Mouse (Mus musculus): ENCODE results near the gene Tecta. TPM values are rescaled to one million over a fixed set of nuclear protein-coding genes. Genes with fewer than 3 reads are reported as not detected.

Gene Tecta
- total RNA-seq, 2 experiments from 2014 or later, result 0.77 to 1.2 TPM

DNA sequence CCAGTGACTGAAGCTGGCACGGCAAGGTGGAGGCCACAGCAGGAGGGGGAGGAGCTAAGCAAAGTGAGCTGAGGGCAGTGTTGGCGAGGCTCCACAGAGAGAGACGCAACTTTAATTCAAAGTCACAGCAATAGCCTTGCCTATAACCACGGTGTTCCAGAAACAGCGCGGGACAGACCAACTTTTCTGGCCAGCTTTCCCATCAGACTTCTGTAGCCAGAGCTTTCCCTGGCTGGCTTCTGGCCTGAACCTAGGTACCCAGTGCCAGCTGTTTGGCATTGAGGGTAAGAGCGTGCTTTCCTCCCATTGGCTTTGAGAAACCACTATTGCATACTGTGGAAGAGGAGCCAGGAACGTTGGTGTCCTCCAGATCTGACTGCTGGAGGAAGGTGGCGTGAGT lies 70.0 kb downstream of the Tecta start:
- peak; percentile 76 for DNase-seq
- TF ChIP-seq CTCF (IDR thresholded peaks at IDR 0.05), result no peak
- H3K4me3 ChIP-seq, result peak overlapping the region; percentile 38
- H3K27ac ChIP-seq, result peak overlapping the region; percentile 31; the same call in 1 of the 2 replicates
- intact Hi-C loops (cut with DNase I), result loop anchor here (5.0 to 10.0 kb wide), 3 partner anchors 68 to 225 kb away; partner anchors contain the start of gene Tecta

GRCm38 (mm10) chr9:42326688-42327440 lies 72.9 kb downstream of the Tecta start:
- peak; percentile 40 for DNase-seq
- intact Hi-C loops (cut with DNase I), result loop anchor here (2.0 to 10.0 kb wide), 4 partner anchors 70 to 618 kb away; partner anchors contain the start of genes Grik4 and Tecta
- TF ChIP-seq CTCF (IDR thresholded peaks at IDR 0.05), result peak; percentile 76
- no peak overlapping the region for H3K27ac ChIP-seq
- no peak overlapping the region for H3K4me3 ChIP-seq

GRCm38 (mm10) chr9:42324640-42325394 lies 74.9 kb downstream of the Tecta start:
- peak; percentile 35; the same call in 1 of the 2 replicates for TF ChIP-seq CTCF (IDR thresholded peaks at IDR 0.05)
- intact Hi-C loops (cut with DNase I), result loop anchor here (5.0 to 10.0 kb wide), 3 partner anchors 72 to 230 kb away; partner anchors contain the start of gene Tecta
- Histone ChIP-seq H3K27ac (no peak overlapping the region), H3K4me3 (peak overlapping the region; percentile 40)
- DNase-seq, result no peak

- no peak for TF ChIP-seq CTCF (IDR thresholded peaks at IDR 0.05)
- Histone ChIP-seq H3K4me3 (no peak overlapping the region), H3K27ac (no peak overlapping the region)
- DNase-seq, result no peak
- intact Hi-C loops (cut with DNase I), result loop anchor here (10.0 kb wide), 1 partner anchor 232 kb away; no protein-coding TSS in a partner anchor
Observed at GRCm38 (mm10) chr9:42323238-42323637, 76.5 kb downstream of the Tecta start.

GRCm38 (mm10) chr9:42321442-42321841 lies 78.3 kb downstream of the Tecta start:
- no peak for DNase-seq
- Histone ChIP-seq H3K27ac (no peak overlapping the region), H3K4me3 (no peak overlapping the region)
- intact Hi-C loops (cut with DNase I), result loop anchor here (10.0 kb wide), 1 partner anchor 233 kb away; no protein-coding TSS in a partner anchor
- TF ChIP-seq CTCF (IDR thresholded peaks at IDR 0.05), result no peak

DNA sequence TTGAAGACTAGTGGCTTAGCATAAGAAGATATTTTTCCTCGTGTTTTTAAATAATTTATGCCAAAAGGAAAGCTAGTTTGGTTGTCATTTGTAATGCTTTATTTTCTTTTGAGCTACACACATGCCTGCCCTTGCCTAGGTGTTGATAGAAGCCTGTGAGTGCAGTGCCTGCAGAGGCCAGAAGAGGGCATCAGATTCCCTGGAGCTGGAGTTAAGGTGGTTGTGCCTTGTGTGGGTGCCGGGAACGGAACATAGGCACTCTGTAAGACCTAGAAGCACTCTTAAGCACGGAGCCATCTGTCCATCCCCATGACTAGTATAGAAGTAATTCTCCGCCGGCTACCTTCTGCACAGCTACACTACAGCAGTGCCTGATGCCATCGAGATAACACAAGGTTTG lies 79.1 kb downstream of the Tecta start:
- no peak overlapping the region for H3K27ac ChIP-seq
- no peak for DNase-seq
- H3K4me3 ChIP-seq, result no peak overlapping the region
- intact Hi-C loops (cut with DNase I), result loop anchor here (10.0 kb wide), 1 partner anchor 234 kb away; no protein-coding TSS in a partner anchor
- no peak for TF ChIP-seq CTCF (IDR thresholded peaks at IDR 0.05)

DNA sequence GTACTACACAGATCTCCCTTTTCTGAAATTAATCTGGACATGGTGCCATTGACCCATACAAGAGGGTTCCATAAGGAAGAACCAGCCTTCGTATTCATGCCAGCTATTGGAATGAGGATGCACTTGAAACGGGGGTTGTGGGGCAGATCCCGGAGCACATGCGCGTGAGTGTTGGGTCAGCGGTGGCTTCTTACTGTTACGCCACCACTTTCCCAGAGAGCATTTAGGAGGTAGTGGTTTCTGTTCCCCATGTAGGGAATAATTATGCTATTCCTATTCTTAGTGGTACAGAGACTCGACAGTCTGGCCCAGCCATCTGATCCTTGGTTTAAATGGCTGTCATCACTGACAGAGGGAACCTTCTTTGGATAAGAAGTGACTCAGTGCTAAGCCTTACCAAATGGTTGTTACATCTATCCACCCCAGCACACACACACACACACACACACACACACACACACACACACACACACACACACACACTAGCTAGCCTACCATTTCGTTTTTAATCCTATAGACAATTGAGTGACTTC lies 81.2 kb downstream of the Tecta start:
- intact Hi-C loops (cut with DNase I), result no loop called here
- no peak for TF ChIP-seq CTCF (IDR thresholded peaks at IDR 0.05)
- Histone ChIP-seq H3K27ac (no peak overlapping the region), H3K4me3 (no peak overlapping the region)
- no peak for DNase-seq

- intact Hi-C loops (cut with DNase I), result no loop called here
- no peak overlapping the region for H3K27ac ChIP-seq
- TF ChIP-seq CTCF (IDR thresholded peaks at IDR 0.05), result peak; percentile 24; the same call in 1 of the 2 replicates
- H3K4me3 ChIP-seq, result no peak overlapping the region
- no peak for DNase-seq
Observed at GRCm38 (mm10) chr9:42317337-42317736, 82.4 kb downstream of the Tecta start.

DNA sequence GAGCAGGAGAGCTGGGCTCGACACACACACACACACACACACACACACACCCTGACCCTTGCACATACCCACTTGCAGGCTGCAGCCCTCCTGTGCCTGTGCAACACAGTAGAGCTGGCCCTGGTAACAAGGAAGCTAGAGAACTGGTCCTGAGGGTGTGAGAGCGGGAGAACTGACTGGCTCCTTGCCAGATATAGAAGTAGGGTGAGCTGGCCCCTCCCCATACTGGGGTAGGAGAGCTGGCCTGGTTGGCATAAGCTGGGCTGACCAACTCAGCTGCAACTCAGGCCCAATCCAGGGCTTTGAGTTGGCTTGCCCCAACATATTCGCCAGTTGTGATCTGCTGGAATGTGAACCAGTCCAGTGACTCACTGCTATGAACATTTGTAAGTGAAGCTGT lies 83.9 kb downstream of the Tecta start:
- H3K4me3 ChIP-seq, result no peak overlapping the region
- no peak overlapping the region for H3K27ac ChIP-seq
- intact Hi-C loops (cut with DNase I), result no loop called here
- no peak for DNase-seq
- no peak for TF ChIP-seq CTCF (IDR thresholded peaks at IDR 0.05)

DNA sequence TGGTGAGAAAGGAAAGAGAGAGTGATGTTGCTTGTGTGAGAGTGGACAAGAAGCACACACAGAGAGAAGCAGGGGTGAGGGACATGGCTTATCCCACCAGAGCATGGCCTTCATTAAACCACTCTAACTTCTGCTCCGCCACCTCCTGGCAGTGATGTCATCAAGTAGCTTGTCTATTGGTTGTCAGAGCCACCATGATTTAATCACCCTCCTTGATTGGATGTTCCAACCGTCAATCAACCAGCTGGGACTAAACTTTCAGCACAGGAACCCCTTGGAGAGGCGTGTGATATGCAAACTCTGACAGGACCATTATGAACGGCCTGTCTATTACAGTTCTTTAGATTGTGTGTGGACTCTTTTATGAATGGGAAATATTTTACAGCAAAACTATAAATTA lies 84.8 kb downstream of the Tecta start:
- intact Hi-C loops (cut with DNase I), result no loop called here
- Histone ChIP-seq H3K27ac (no peak overlapping the region), H3K4me3 (no peak overlapping the region)
- no peak for DNase-seq
- TF ChIP-seq CTCF (IDR thresholded peaks at IDR 0.05), result no peak

GRCm38 (mm10) chr9:42314388-42314787 lies 85.3 kb downstream of the Tecta start:
- no peak for DNase-seq

GRCm38 (mm10) chr9:42313872-42314271 lies 85.9 kb downstream of the Tecta start:
- DNase-seq, result no peak
- peak; percentile 50 for TF ChIP-seq CTCF (IDR thresholded peaks at IDR 0.05)
- Histone ChIP-seq H3K27ac (no peak overlapping the region), H3K4me3 (no peak overlapping the region)
- intact Hi-C loops (cut with DNase I), result no loop called here

More at GRCm38 (mm10) chr9:42314388-42314787, 85.3 kb downstream of the Tecta start:
- TF ChIP-seq CTCF (IDR thresholded peaks at IDR 0.05), result no peak
- Histone ChIP-seq H3K4me3 (no peak overlapping the region), H3K27ac (no peak overlapping the region)
- intact Hi-C loops (cut with DNase I), result no loop called here

GRCm38 (mm10) chr9:42311311-42311710 lies 88.4 kb downstream of the Tecta start:
- no peak for DNase-seq
- Histone ChIP-seq H3K27ac (no peak overlapping the region), H3K4me3 (no peak overlapping the region)
- intact Hi-C loops (cut with DNase I), result no loop called here
- TF ChIP-seq CTCF (IDR thresholded peaks at IDR 0.05), result no peak

Measured in gastrocnemius, adult 2 months (tissue).